Mouse (Mus musculus) forebrain, embryonic 16.5 days (tissue): Measurements from ENCODE around the gene Man2a1. TPM values are rescaled to one million over a fixed set of nuclear protein-coding genes. Genes with fewer than 3 reads are reported as not detected.
A peak's percentile ranks its signal among the peaks of the same experiment; 100 is the strongest.

Source experiments
- ATAC-seq: fragments of 200-750 bp; cut with Nextera tagmentation; 2 replicates; pipeline ENCODE4 v1.8.0; 2017; ENCODE audit warnings: mild to moderate bottlenecking, moderate library complexity
- H3K27ac ChIP-seq: fragments of 300-500 bp; sonication (generic); 2 replicates; pipeline ENCODE4 v1.5.1; 2014; ENCODE audit warnings: low read length, control low read depth
- H3K27me3 ChIP-seq: fragments of 300-500 bp; sonication (generic); replicated peaks from 2 replicates; pipeline ENCODE4 v1.6.1; 2014; ENCODE audit warnings: low read length; ENCODE audit not compliant: control insufficient read depth, insufficient read depth
- H3K36me3 ChIP-seq: fragments of 300-500 bp; sonication (generic); 2 replicates; pipeline ENCODE4 v1.6.1; 2014; ENCODE audit not compliant: control insufficient read depth, insufficient read depth
- H3K4me1 ChIP-seq: fragments of 300-500 bp; sonication (generic); replicated peaks from 2 replicates; pipeline ENCODE4 v1.6.1; 2014; ENCODE audit warnings: low read length; ENCODE audit not compliant: control insufficient read depth, insufficient read depth
- H3K4me2 ChIP-seq: fragments of 300-500 bp; sonication (generic); 2 replicates; pipeline ENCODE4 v1.6.1; 2014; ENCODE audit warnings: mild to moderate bottlenecking, low read length, control low read depth
- H3K4me3 ChIP-seq: fragments of 300-500 bp; sonication (generic); replicated peaks from 2 replicates; pipeline ENCODE4 v1.5.1; 2014; ENCODE audit warnings: mild to moderate bottlenecking, low read length, control low read depth
- H3K9ac ChIP-seq: fragments of 300-500 bp; sonication (generic); replicated peaks from 2 replicates; pipeline ENCODE4 v1.6.1; 2014; ENCODE audit warnings: low read depth, low read length, control low read depth
- H3K9me3 ChIP-seq: fragments of 300-500 bp; sonication (generic); 2 replicates; pipeline ENCODE4 v1.6.1; 2016; ENCODE audit warnings: low read length; ENCODE audit not compliant: control insufficient read depth
- WGBS: fragments of 180-500 bp; shearing (Covaris S2); extraction: QIAGEN DNeasy Blood & Tissue Kit; methylation state at CpG from one replicate; pipeline ENCODE4 v1.1.7; 2014; 5-methylcytosine and 5-hydroxymethylcytosine counted together
- polyA plus RNA-seq: library from polyadenylated mRNA; unstranded; fragments of >200 nt; fragmentation: Nextera tagmentation; extraction: Ambion mirVana; gene quantifications from 2 replicates; pipeline ENCODE4 v1.2.1, GENCODE M21; 2015

Gene Man2a1
- polyA plus RNA-seq, 1 experiment from 2014 or later: 4.4 TPM

DNA sequence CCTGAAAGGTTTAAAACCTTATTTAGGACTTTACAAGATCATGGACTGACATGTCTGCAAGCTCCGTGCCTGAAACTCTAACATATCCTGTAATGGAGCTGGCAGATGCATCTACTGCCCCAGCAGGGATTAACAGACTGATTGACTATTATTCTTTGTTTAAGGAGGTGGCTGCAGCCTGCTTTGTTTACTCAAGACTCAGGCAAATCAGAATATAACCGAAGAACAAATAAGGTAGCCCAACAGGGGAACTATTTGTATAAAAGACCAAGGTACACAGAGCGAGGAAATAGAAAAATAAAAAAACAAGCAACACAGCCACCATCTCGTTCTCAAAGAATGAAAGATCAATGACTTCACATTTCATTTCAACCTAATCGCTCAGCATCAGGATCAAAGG lies 23.1 kb upstream of the Man2a1 start:
- Histone ChIP-seq H3K27ac (no peak overlapping the region), H3K4me3 (no peak overlapping the region), H3K4me1 (peaks cover 10% of the 10 kb centered on the region), H3K9ac (no peak overlapping the region), H3K36me3 (no peaks in the 10 kb centered on the region), H3K27me3 (no peaks in the 10 kb centered on the region), H3K9me3 (no peaks in the 10 kb centered on the region), H3K4me2 (no peak overlapping the region)
- ATAC-seq: no peak
- 29% methylated on average over 5 of the region's 5 CpGs for WGBS

DNA sequence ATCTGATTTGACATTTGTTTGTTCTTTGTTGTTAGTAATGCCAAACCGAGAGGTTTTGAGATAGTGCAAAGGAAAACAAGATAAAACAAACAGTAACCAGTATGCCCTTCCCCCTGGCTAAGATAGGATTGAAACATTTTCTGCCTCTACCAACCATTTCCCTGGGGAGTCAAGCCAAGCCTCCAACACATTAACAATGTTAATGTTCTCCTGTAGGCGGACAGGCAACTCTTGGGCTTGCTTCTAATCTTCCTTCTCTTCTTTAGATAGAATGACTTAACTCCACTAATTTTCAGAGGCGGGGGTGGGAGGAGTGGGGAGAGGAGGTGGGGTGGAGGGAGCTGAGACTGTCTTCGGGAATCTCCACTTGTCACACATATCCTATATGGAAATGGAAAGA lies 22.2 kb upstream of the Man2a1 start:
- Histone ChIP-seq H3K36me3 (no peaks in the 10 kb centered on the region), H3K27me3 (no peaks in the 10 kb centered on the region), H3K4me1 (peaks cover 10% of the 10 kb centered on the region), H3K4me2 (no peak overlapping the region), H3K27ac (no peak overlapping the region), H3K9me3 (no peaks in the 10 kb centered on the region), H3K4me3 (no peak overlapping the region), H3K9ac (no peak overlapping the region)
- no peak for ATAC-seq
- 46% methylated on average over 4 of the region's 4 CpGs for WGBS

DNA sequence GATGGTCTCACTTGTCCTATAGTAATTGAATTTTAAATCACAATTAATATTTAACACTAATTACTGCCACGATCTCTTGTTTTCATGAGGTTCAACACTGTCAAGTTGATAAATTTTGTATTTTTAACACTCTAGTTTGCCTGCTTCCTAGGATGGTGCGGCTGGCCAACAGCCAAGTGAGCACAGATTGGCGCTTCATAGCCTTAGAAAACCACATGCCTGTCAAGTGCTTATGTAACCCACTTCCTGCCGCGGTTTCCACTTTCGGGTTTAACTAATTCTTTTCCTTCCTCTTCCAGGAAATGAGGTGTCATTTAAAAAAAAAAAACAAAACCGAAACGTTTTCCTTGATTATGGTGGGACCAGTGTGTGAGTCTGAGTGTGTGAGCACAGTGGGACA lies 20.8 kb upstream of the Man2a1 start:
- Histone ChIP-seq H3K36me3 (no peaks in the 10 kb centered on the region), H3K27me3 (no peaks in the 10 kb centered on the region), H3K9ac (no peak overlapping the region), H3K9me3 (no peaks in the 10 kb centered on the region), H3K4me2 (no peak overlapping the region), H3K4me3 (no peak overlapping the region), H3K4me1 (peaks cover 10% of the 10 kb centered on the region), H3K27ac (no peak overlapping the region)
- WGBS: 54% methylated on average over 8 of the region's 8 CpGs
- peak; percentile 53; the same call in 1 of the 2 replicates for ATAC-seq

DNA sequence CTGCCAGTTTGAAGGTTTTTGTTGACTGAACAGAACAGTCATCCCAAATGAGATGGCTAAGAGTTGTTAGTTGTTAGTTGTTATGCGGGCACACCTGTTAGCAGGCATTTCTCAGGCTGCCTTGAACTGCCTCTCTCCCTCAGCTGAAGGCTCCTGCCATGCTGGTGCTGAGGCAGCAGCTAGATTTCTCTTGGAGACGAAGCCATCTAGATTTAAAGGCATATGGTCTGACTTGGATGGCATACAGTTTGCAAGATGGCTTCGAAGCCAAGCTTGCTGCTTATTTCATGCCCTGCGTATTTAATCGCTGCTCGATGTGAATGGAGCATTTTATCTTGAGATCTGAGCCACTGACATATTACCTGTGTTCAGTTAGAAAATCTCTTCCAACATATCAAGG lies 19.4 kb upstream of the Man2a1 start:
- H3K9me3 ChIP-seq: no peaks in the 10 kb centered on the region
- H3K36me3 ChIP-seq: no peaks in the 10 kb centered on the region
- no peaks in the 10 kb centered on the region for H3K27me3 ChIP-seq
- no peak overlapping the region for H3K27ac ChIP-seq
- WGBS: 71% methylated on average over 6 of the region's 6 CpGs
- peak; percentile 83 for ATAC-seq
- no peak overlapping the region for H3K4me2 ChIP-seq
- H3K4me3 ChIP-seq: no peak overlapping the region
- H3K9ac ChIP-seq: no peak overlapping the region
- peaks cover 10% of the 10 kb centered on the region for H3K4me1 ChIP-seq

DNA sequence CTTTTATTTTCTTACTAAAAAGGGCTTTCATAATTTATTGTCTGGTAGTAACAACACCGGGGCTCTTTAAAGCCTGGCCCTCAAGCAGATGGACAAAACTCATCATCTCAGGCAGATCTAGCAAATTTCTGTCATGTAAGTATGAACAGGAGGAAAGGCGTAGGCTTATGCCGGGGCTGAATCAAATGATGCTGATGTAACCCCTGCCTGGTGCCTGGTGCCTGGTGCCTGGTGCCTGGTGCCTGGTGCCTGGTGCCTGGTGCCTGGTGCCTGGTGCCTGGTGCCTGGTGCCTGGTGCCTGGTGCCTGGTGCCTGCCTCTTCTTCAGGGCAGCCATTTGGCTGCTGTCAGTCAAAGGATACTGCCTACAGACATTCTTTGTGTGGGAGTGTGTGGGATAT lies 18.6 kb upstream of the Man2a1 start:
- ATAC-seq: no peak
- H3K4me3 ChIP-seq: no peak overlapping the region
- no peaks in the 10 kb centered on the region for H3K9me3 ChIP-seq
- no peaks in the 10 kb centered on the region for H3K36me3 ChIP-seq
- no peaks in the 10 kb centered on the region for H3K27me3 ChIP-seq
- H3K4me2 ChIP-seq: no peak overlapping the region
- peaks cover 10% of the 10 kb centered on the region for H3K4me1 ChIP-seq
- no peak overlapping the region for H3K27ac ChIP-seq
- 84% methylated on average over 3 of the region's 3 CpGs for WGBS
- H3K9ac ChIP-seq: no peak overlapping the region

DNA sequence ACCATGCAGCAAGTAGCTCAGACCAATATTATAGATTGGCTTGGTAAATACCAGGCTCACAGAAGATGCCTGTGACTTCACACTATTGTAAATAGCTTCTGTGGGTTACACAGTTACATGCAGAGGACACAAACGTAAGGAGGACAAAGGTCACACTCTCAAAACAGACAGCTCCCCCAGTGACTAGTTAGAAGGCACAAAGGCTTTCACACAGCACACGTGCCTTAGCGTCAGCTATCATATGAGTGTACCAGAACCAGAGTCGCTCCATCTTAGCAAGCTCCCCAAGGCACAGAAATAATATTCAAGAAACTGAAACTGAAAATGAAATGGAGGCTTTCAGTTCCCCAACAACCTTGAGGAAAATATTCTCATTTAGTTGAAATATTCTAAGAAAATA lies 10.1 kb upstream of the Man2a1 start:
- H3K9me3 ChIP-seq: no peaks in the 10 kb centered on the region
- H3K9ac ChIP-seq: no peak overlapping the region
- H3K4me2 ChIP-seq: no peak overlapping the region
- no peak overlapping the region for H3K27ac ChIP-seq
- ATAC-seq: no peak
- H3K4me3 ChIP-seq: no peak overlapping the region
- H3K27me3 ChIP-seq: no peaks in the 10 kb centered on the region
- H3K36me3 ChIP-seq: no peaks in the 10 kb centered on the region
- H3K4me1 ChIP-seq: no peaks in the 10 kb centered on the region
- 63% methylated on average over 4 of the region's 4 CpGs for WGBS

DNA sequence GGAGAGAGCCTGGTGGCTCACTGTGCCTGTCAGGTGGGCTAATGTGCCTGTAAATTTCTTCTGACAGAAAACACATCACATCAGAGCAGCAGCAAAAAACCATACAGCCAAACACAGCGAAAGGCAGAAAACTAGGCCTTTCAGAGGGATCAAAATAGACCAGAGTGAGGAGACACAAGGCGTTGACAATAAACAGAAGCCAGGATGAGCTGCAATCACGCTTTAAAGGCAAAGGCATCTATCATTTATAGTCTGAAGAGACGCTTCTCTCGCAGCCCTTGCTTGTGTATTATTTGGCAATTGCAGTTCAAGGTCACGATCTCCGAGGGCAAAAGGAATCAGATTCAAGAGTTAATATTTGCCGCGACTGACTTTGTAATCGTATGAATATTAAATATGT lies 9.2 kb upstream of the Man2a1 start:
- Histone ChIP-seq H3K4me3 (no peak overlapping the region), H3K4me2 (no peak overlapping the region), H3K9ac (no peak overlapping the region), H3K4me1 (no peaks in the 10 kb centered on the region), H3K27ac (no peak overlapping the region), H3K27me3 (no peaks in the 10 kb centered on the region), H3K36me3 (no peaks in the 10 kb centered on the region), H3K9me3 (no peaks in the 10 kb centered on the region)
- 85% methylated on average over 10 of the region's 10 CpGs for WGBS
- ATAC-seq: no peak

DNA sequence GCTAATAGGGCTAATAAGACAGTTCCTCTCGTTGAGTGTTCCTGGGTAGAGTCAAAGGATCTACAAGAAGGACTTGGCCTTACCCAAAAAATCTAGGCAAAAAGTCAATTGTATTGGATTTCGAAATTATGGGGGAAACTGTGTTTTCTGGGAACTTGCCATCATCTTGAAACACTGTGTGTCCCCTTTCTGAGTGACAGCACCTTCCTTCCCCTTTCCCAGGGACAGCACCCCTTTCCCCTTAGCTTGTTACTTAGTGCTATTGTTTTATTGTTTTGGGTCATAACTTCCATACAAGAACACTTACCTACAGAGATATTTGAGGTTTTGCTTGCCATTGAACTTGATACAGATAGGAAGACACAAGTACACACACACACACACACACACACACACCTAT lies 8.2 kb upstream of the Man2a1 start:
- H3K9ac ChIP-seq: no peak overlapping the region
- no peaks in the 10 kb centered on the region for H3K4me1 ChIP-seq
- ATAC-seq: no peak
- 70% methylated on average over 2 of the region's 2 CpGs for WGBS
- H3K36me3 ChIP-seq: no peaks in the 10 kb centered on the region
- no peaks in the 10 kb centered on the region for H3K27me3 ChIP-seq
- no peak overlapping the region for H3K4me2 ChIP-seq
- no peak overlapping the region for H3K4me3 ChIP-seq
- no peak overlapping the region for H3K27ac ChIP-seq
- no peaks in the 10 kb centered on the region for H3K9me3 ChIP-seq

DNA sequence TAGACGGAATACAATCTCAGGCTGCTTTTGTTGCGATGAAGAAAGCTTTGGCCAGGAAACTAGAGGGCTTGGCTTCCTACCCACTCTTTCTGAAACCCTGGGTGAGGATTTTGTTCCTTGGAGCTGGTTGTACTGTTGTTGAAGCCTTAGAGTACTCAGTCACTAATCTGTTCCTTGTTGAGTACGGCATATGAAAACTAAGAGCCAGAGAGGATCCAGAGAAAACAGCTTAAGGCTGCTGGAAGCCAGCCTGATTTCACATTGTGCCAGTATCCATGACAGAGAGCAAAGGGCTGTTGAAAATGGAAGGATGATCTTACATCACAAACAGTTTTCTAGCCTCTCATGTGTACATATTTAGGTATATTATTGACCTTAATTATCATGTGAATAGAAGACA lies 7.7 kb upstream of the Man2a1 start:
- Histone ChIP-seq H3K4me1 (no peaks in the 10 kb centered on the region), H3K4me3 (no peak overlapping the region), H3K9me3 (no peaks in the 10 kb centered on the region; the same call in 1 of the 2 replicates), H3K36me3 (no peaks in the 10 kb centered on the region), H3K4me2 (no peak overlapping the region), H3K9ac (no peak overlapping the region), H3K27ac (no peak overlapping the region), H3K27me3 (no peaks in the 10 kb centered on the region)
- WGBS: 69% methylated on average over 3 of the region's 3 CpGs
- no peak; the same call in 1 of the 2 replicates for ATAC-seq

DNA sequence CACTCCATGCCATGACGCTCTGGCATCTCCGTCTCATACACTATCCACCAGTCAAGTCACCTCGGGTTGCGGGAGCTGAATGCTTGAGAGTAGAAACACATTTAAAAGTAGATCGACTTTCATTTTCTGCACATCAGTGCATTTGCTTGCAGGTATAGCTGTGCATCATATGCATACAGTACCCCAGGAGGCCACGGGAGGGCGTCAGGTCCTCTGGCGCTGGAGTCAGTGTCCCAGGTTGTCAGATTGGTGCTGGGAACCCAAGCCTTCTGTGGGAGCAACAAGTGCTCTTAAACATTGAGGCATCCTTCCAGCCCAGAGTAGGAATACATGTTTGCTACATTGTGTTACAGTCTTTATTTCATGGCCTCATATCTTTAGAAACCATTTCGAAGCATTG lies 2.8 kb upstream of the Man2a1 start:
- Histone ChIP-seq H3K9ac (no peak overlapping the region), H3K4me2 (no peak overlapping the region), H3K4me3 (no peak overlapping the region), H3K9me3 (no peaks in the 10 kb centered on the region; the same call in 1 of the 2 replicates), H3K36me3 (no peaks in the 10 kb centered on the region), H3K27me3 (no peaks in the 10 kb centered on the region), H3K27ac (no peak overlapping the region), H3K4me1 (peaks cover 11% of the 10 kb centered on the region)
- 88% methylated on average over 9 of the region's 9 CpGs for WGBS
- ATAC-seq: no peak
